Mouse (Mus musculus): ENCODE measurements around the gene Plcb3.

- no peak for TF ChIP-seq CTCF (IDR thresholded peaks at IDR 0.05; ENCODE audit: borderline replicate concordance, extremely low read depth, insufficient read depth, insufficient read length)
- TF ChIP-seq POLR2A (IDR thresholded peaks at IDR 0.05; ENCODE audit: borderline replicate concordance, extremely low read depth, insufficient read depth, insufficient read length, poor library complexity, severe bottlenecking) = no peak
Measured at GRCm38 (mm10) chr19:6956461-6956860, 19.8 kb downstream of the Plcb3 start.
